Mouse (Mus musculus) left cerebral cortex, postnatal 36 days (tissue): Measurements from ENCODE around the gene Clcn2. TPM values are rescaled to one million over a fixed set of nuclear protein-coding genes. Genes with fewer than 3 reads are reported as not detected.
A peak's percentile ranks its signal among the peaks of the same experiment; 100 is the strongest.

ENCODE experiments used
- DNase-seq, 2 experiments: peaks; one replicate each; pipeline ENCODE4 v3.0.0; 2021 to 2022; ENCODE audit warnings: low spot score in 2 of 2, mixed read lengths in 1 of 2
- intact Hi-C: fragments of 180-260 bp; cut with DNase I; formaldehyde crosslinking; loops from one replicate; pipeline ENCODE4 v1.15.1; 2025
- total RNA-seq, 2 experiments: library from RNA; stranded (reverse); gene quantifications; 2 replicates each; pipeline ENCODE4 v1.2.3; 2021

The Clcn2 gene
- 10 to 100 TPM; 59.1 to 72.2 TPM for total RNA-seq

GRCm38 (mm10) chr16:20717181-20717977 is at the start of gene Clcn2, which contains the start of gene Polr2h:
Gene Clcn2, minus strand, starts transcription at chr16:20717746.
Gene Polr2h, plus strand, starts transcription at chr16:20717665.
- peak; percentile 97 to 98 for DNase-seq
- intact Hi-C loops = loop anchor here (5.0 kb wide), 3 partner anchors 45 to 475 kb away; no protein-coding TSS in a partner anchor

- no peak for DNase-seq
- intact Hi-C loops = no loop called here
These were observed 47.7 kb upstream of the Clcn2 start for GRCm38 (mm10) chr16:20765244-20765643.

DNA sequence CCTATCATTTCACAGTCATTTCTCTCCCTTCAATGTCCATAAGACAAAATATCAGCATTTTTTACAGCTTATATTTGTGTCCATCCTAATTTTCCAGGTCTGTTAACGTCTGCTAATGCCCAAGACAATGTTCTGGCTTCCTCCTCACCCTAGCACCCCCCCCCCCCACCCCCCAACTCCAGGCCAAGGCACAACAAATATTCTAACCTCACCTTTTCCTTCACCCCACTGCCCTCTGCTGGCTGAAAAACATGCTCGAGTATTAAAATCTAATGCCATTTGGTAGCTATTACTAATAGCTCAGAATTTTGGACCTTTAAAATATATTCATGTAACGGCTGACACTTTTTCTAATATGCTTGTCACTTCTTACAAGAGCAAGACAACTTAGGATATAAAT is 44.1 kb upstream of the Clcn2 start:
- DNase-seq = no peak
- intact Hi-C loops = loop anchor here (5.0 kb wide), 1 partner anchor 44 kb away; the partner anchor contains the start of genes Clcn2 and Polr2h

DNA sequence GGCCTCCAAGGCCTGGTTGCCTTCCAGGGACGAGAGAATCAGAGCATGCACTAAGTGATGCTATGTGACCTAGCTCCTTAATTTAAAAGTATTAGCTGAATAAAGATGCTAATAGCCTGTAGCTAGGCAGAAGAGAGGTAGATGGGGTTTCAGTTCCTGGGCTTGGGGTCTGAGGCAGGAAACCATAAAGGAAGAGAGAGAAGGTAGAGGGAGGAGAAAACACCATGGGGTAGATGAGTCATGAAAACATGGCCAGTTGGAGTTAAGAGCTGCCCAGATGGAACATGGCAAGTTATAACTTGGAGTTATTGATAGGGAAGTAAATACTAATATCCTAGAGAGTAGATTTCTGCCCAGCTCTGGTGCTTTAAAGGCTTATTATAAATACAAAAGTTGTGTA is 39.8 kb upstream of the Clcn2 start:
- intact Hi-C loops = no loop called here
- no peak for DNase-seq

GRCm38 (mm10) chr16:20756052-20756451 is 38.5 kb upstream of the Clcn2 start:
- DNase-seq = no peak
- intact Hi-C loops = no loop called here

GRCm38 (mm10) chr16:20750518-20750917 is 33.0 kb upstream of the Clcn2 start:
- intact Hi-C loops = no loop called here
- no peak for DNase-seq

GRCm38 (mm10) chr16:20746641-20747040 is 29.1 kb upstream of the Clcn2 start:
- intact Hi-C loops = no loop called here
- peak; percentile 83 for DNase-seq

- intact Hi-C loops = no loop called here
- DNase-seq = no peak
These were observed 22.3 kb upstream of the Clcn2 start for GRCm38 (mm10) chr16:20739845-20740244.

- intact Hi-C loops = no loop called here
- no peak for DNase-seq
These were observed 19.3 kb upstream of the Clcn2 start for GRCm38 (mm10) chr16:20736823-20737222.

DNA sequence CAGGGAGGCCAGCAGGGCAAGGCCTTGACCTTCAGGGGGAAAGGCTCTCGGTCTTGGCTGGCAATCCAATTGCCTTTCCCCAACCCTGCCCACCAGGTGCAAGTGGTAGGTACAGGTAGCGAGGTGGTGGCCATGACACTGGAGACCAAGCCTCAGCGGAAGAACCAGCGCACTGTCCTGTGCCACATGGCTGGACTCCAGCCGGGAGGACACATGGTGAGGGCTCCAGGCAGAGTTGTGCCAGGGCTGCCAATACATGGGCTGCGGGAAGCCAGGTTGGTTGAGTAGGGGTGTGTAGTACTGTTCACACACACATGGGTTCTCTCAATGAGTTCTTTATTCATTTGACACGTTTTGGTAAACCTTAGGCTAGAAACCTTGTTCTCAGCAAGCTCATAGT is 18.6 kb upstream of the Clcn2 start:
- intact Hi-C loops = no loop called here

GRCm38 (mm10) chr16:20735651-20736050 is 18.1 kb upstream of the Clcn2 start:
- no peak for DNase-seq
- intact Hi-C loops = no loop called here

More for the DNA sequence above, 18.6 kb upstream of the Clcn2 start:
- DNase-seq = no peak

- no peak for DNase-seq
- intact Hi-C loops = no loop called here
These were observed 16.5 kb upstream of the Clcn2 start, which contains the start of gene Thpo for GRCm38 (mm10) chr16:20733731-20734730. Gene Thpo, minus strand, starts transcription at chr16:20734511.

GRCm38 (mm10) chr16:20732925-20733730 is 15.6 kb upstream of the Clcn2 start, which contains the start of gene Chrd:
Gene Chrd, plus strand, starts transcription at chr16:20733127.
- intact Hi-C loops = no loop called here
- DNase-seq = peak; percentile 65 to 77

DNA sequence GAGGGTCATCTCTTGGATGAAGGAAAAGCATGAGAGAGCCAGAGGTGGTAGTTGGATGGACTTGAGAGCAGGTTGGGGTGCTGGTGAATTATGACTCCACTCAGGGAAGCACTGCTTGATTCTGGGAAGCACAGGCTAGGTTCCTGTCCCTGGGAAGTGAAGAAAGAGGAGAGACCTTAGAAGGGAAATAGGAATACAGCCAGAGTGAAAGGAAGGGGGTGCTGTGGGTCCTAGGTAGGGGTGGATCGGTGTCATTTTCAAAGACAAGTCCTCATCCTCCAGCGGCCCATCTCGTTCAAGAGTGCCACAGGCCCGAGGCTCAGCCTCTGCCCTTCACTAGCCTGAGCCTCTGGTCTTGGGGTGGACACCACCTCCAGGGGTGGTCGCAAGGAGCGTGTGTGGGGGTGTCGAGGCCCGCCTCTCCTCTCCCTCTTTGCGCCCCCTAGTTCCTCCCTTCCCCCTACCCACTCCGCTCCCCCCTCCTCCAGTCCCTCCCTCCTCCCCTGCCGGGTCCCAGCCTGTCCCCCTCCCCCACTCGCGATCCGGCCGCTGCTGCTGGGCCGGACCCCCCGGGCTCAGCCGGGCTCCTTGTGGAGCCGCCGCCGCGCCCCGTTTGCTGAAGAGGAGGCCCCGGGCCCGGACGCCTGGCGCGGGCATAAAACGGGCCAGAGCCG is 14.8 kb upstream of the Clcn2 start:
- DNase-seq = peak in 1 of 2 experiments; percentile 42
- intact Hi-C loops = no loop called here

GRCm38 (mm10) chr16:20731688-20732087 is 14.1 kb upstream of the Clcn2 start:
- intact Hi-C loops = no loop called here
- peak in 1 of 2 experiments; percentile 68 for DNase-seq

GRCm38 (mm10) chr16:20730293-20730711 is 12.8 kb upstream of the Clcn2 start:
- intact Hi-C loops = no loop called here
- DNase-seq = no peak

DNA sequence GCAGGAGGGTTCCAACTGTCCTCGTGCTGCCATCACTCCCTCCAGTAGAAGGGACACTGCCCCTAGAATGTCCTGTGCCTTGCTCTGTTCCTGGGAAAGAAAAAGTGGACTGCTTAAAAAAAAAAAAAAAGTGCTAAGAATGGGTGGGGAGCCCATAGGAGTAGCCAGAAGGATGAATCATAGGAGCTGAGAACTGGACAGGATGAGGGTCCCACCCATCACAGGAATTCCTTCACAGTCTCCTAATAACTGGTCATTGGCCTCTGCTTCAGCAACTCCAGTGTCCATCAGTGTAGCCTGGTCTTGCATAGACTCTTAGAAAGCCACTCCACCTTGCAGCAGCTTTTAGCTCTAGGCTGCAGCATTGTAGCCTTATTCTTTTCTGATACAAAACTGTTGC is 8.8 kb upstream of the Clcn2 start:
- intact Hi-C loops = no loop called here
- no peak for DNase-seq

GRCm38 (mm10) chr16:20725750-20726149 is 8.2 kb upstream of the Clcn2 start:
- intact Hi-C loops = no loop called here
- no peak for DNase-seq

GRCm38 (mm10) chr16:20725321-20725720 is 7.8 kb upstream of the Clcn2 start:
- no peak for DNase-seq
- intact Hi-C loops = no loop called here
